Mouse (Mus musculus) limb, embryonic 13.5 days (tissue): ENCODE results near the gene Serhl. TPM values are rescaled to one million over a fixed set of nuclear protein-coding genes. Genes with fewer than 3 reads are reported as not detected.

Experiments used
- ATAC-seq: fragments of 200-750 bp; cut with Nextera tagmentation; 2 replicates; pipeline ENCODE4 v1.8.0; 2017; ENCODE audit warnings: low read depth, moderate number of reproducible peaks, moderate TSS enrichment; ENCODE audit not compliant: low FRiP score
- H3K27ac ChIP-seq: fragments of 300-500 bp; sonication (generic); 2 replicates; pipeline ENCODE4 v1.5.1; 2015; ENCODE audit warnings: inconsistent platforms, mild to moderate bottlenecking, moderate library complexity
- H3K27me3 ChIP-seq: fragments of 300-500 bp; sonication (generic); 2 replicates; pipeline ENCODE4 v1.6.1; 2015; ENCODE audit warnings: mild to moderate bottlenecking, inconsistent platforms
- H3K36me3 ChIP-seq: fragments of 300-500 bp; sonication (generic); 2 replicates; pipeline ENCODE4 v1.6.1; 2015; ENCODE audit warnings: inconsistent platforms, mild to moderate bottlenecking, moderate library complexity
- H3K4me1 ChIP-seq: fragments of 300-500 bp; sonication (generic); 2 replicates; pipeline ENCODE4 v1.6.1; 2015; ENCODE audit warnings: inconsistent platforms
- H3K4me2 ChIP-seq: fragments of 300-500 bp; sonication (generic); replicated peaks from 2 replicates; pipeline ENCODE4 v1.6.1; 2015; ENCODE audit warnings: inconsistent platforms, mild to moderate bottlenecking, moderate library complexity
- H3K4me3 ChIP-seq: fragments of 300-500 bp; sonication (generic); 2 replicates; pipeline ENCODE4 v1.5.1; 2015; ENCODE audit warnings: moderate library complexity, mild to moderate bottlenecking, inconsistent platforms
- H3K9ac ChIP-seq: fragments of 300-500 bp; sonication (generic); 2 replicates; pipeline ENCODE4 v1.6.1; 2015; ENCODE audit warnings: mild to moderate bottlenecking, inconsistent platforms
- H3K9me3 ChIP-seq: fragments of 300-500 bp; sonication (generic); 2 replicates; pipeline ENCODE4 v1.6.1; 2016; ENCODE audit warnings: inconsistent platforms
- WGBS: fragments of 180-500 bp; shearing (Covaris S2); methylation state at CpG from one replicate; pipeline ENCODE4 v1.1.7; 2015; 5-methylcytosine and 5-hydroxymethylcytosine counted together
- polyA plus RNA-seq: library from polyadenylated mRNA; unstranded; fragments of >200 nt; fragmentation: Nextera tagmentation; extraction: Ambion mirVana; gene quantifications from 2 replicates; pipeline ENCODE4 v1.2.1, GENCODE M21; 2015

The Serhl gene
- polyA plus RNA-seq, 1 experiment from 2014 or later = 58.9 TPM

DNA sequence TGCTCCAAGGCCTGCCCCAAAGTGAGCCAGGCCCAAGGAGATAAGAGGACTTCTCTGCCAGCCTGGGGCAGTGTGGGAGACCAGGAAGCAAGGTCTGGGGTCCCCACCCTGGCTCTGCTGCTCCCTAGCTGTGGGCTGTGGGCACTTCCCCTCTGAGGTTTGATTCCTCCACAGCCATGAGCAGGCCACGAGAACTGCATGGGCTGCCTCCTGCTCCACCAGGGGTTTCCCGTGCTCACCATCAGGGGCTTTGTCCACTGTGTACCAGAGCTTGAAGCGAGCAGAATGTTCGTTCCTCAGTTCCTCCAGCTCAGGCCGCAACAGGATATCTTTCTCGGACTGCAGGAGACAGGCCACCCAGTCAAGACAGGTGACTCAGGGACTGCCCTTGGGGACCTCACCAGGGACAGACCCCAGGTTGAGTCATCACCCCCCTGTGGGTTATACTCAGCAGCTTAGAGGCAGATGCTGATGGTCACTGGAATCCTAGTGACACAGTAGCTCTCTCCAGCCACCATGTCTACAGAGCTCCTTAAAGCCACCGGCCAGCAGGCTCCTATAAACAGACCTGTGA lies 69.4 kb downstream of the Serhl start:
- H3K27ac ChIP-seq = no peak overlapping the region
- no peak for ATAC-seq
- H3K4me2 ChIP-seq = no peak overlapping the region
- no peaks in the 10 kb centered on the region for H3K9me3 ChIP-seq
- no peak overlapping the region for H3K9ac ChIP-seq
- 86% methylated on average over 7 of the region's 7 CpGs for WGBS
- H3K36me3 ChIP-seq = peaks cover 71% of the 10 kb centered on the region
- no peaks in the 10 kb centered on the region for H3K4me1 ChIP-seq
- H3K27me3 ChIP-seq = no peaks in the 10 kb centered on the region
- H3K4me3 ChIP-seq = no peak overlapping the region

DNA sequence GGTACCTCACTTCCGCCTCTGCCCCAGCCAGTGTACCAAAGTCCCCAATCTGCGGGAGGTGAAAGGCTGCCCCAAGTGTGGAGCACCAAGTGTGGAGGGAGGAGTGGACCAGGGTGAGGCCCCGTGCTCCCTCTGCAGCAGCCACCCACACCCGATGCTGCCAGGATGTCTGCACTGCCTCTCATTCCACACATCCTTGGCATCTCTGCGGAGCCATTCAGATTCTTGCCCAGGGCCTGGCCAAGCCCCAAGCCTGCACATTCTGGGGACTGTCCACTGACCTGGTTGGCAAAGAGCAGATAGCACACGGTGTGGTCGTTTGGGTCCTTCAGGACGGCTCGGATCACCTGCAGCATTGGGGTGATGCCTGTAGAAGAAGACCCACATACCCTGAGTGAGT lies 70.5 kb downstream of the Serhl start:
- no peak overlapping the region for H3K4me3 ChIP-seq
- WGBS = 97% methylated on average over 9 of the region's 9 CpGs
- H3K36me3 ChIP-seq = peaks cover 66% of the 10 kb centered on the region
- H3K27ac ChIP-seq = no peak overlapping the region
- no peaks in the 10 kb centered on the region for H3K9me3 ChIP-seq
- no peak overlapping the region for H3K9ac ChIP-seq
- H3K4me1 ChIP-seq = no peaks in the 10 kb centered on the region
- H3K27me3 ChIP-seq = no peaks in the 10 kb centered on the region
- no peak overlapping the region for H3K4me2 ChIP-seq
- ATAC-seq = no peak

DNA sequence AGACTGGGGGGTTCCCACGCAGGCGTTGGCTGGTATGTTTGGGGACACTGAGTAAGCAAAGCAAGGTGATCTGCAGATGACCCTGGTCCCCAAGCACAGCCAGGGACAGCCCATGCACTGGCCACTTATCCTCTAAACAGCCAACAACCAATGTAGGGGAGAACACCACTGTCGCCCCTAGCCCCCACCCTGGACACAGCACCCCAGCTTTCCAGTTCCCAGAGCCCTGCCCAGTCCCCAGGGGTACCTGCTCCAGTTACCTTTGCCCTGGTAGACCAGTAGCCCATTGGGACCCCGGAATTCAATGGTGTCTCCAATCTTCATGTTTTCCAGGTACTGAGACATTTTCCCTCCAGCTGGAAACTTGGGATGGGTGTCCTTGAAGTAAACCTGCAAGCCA lies 71.3 kb downstream of the Serhl start:
- no peak overlapping the region for H3K9ac ChIP-seq
- peaks cover 70% of the 10 kb centered on the region for H3K36me3 ChIP-seq
- no peak overlapping the region for H3K4me2 ChIP-seq
- no peak for ATAC-seq
- H3K27me3 ChIP-seq = no peaks in the 10 kb centered on the region
- H3K9me3 ChIP-seq = no peaks in the 10 kb centered on the region
- 88% methylated on average over 4 of the region's 4 CpGs for WGBS
- H3K27ac ChIP-seq = no peak overlapping the region
- H3K4me3 ChIP-seq = no peak overlapping the region
- H3K4me1 ChIP-seq = no peaks in the 10 kb centered on the region

GRCm38 (mm10) chr15:83161062-83161748 lies 71.9 kb downstream of the Serhl start:
- Histone ChIP-seq H3K36me3 (peaks cover 72% of the 10 kb centered on the region), H3K9me3 (no peaks in the 10 kb centered on the region), H3K4me3 (no peak overlapping the region), H3K27ac (no peak overlapping the region), H3K27me3 (no peaks in the 10 kb centered on the region), H3K4me2 (no peak overlapping the region), H3K9ac (no peak overlapping the region), H3K4me1 (no peaks in the 10 kb centered on the region)
- no peak for ATAC-seq
- WGBS = 69% methylated on average over 10 of the region's 10 CpGs

- Histone ChIP-seq H3K27ac (no peak overlapping the region), H3K4me2 (no peak overlapping the region), H3K27me3 (no peaks in the 10 kb centered on the region), H3K4me1 (peaks cover 4% of the 10 kb centered on the region; the same call in 1 of the 2 replicates), H3K36me3 (peaks cover 72% of the 10 kb centered on the region), H3K4me3 (no peak overlapping the region), H3K9me3 (no peaks in the 10 kb centered on the region), H3K9ac (no peak overlapping the region)
- no peak for ATAC-seq
- 94% methylated on average over 4 of the region's 4 CpGs for WGBS
Observed at GRCm38 (mm10) chr15:83162001-83162400, 72.7 kb downstream of the Serhl start.

DNA sequence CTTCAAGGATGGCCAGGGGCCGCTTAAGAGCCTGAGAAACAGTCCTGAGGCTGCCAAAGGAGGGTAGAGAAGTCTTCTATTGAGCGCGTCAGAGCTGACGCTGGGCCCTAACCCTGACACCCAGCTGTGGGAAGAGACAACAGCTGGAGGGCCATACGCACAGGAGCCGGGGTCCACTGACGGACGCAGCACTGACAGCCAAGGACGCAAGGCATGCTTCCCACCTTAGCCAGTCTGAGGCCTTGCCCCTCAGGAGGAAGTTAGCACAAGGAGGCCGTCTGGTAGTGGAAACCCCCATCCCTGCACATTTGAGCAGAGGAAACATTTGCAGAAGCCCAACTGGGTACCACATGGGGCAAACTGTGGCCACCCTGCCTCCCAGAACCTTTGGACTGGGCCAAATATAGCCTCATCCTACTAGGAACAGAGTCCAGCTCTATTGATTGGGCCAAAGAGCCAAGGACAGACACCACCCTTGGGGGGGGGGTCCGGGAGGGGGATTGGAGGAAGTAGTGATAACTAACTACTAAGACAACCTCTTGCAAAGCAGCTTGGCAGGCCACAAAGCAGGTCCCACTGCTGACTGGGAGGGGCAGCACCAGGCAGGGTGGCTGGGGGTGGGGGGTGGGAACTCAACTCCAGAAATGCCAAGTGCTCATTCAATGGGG lies 73.6 kb downstream of the Serhl start:
- Histone ChIP-seq H3K9ac (no peak overlapping the region), H3K27ac (no peak overlapping the region), H3K4me1 (peaks cover 4% of the 10 kb centered on the region; the same call in 1 of the 2 replicates), H3K27me3 (no peaks in the 10 kb centered on the region), H3K36me3 (peaks cover 63% of the 10 kb centered on the region), H3K4me3 (no peak overlapping the region), H3K9me3 (no peaks in the 10 kb centered on the region), H3K4me2 (no peak overlapping the region)
- 87% methylated on average over 11 of the region's 11 CpGs for WGBS
- ATAC-seq = no peak

DNA sequence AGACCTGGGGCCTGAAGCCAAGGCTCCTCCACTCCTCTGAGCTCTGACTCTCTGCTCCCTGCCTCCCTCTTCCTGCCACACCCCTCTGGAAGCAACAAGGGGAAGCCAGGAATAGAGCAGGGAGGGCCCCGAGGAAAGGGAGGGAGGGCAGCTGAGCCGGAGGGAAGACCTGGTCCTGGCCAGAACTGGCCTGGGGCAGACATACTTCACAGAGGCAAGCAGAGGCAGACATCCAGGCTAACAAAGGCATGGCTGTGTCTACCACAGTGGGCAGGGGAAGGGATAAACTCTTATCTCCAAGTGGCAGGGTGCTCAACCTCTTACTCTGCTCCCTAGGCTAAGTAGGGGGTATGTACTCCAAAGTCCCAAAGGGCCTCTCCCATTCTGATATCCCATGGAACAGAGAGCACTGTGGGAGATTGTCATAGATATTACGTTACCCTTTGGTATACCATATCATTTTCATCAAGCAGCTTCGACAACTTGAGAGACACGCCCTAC lies 75.7 kb downstream of the Serhl start:
- ATAC-seq = no peak
- no peak overlapping the region for H3K4me3 ChIP-seq
- H3K27ac ChIP-seq = no peak overlapping the region
- H3K27me3 ChIP-seq = no peaks in the 10 kb centered on the region
- no peaks in the 10 kb centered on the region for H3K9me3 ChIP-seq
- H3K4me2 ChIP-seq = no peak overlapping the region
- 65% methylated on average over 5 of the region's 5 CpGs for WGBS
- no peak overlapping the region for H3K9ac ChIP-seq
- H3K4me1 ChIP-seq = peaks cover 9% of the 10 kb centered on the region
- H3K36me3 ChIP-seq = peaks cover 43% of the 10 kb centered on the region

GRCm38 (mm10) chr15:83165526-83166315 lies 76.4 kb downstream of the Serhl start:
- Histone ChIP-seq H3K9ac (no peak overlapping the region), H3K4me3 (no peak overlapping the region), H3K27ac (no peak overlapping the region), H3K9me3 (no peaks in the 10 kb centered on the region), H3K4me2 (no peak overlapping the region), H3K4me1 (peaks cover 16% of the 10 kb centered on the region), H3K27me3 (no peaks in the 10 kb centered on the region), H3K36me3 (peaks cover 36% of the 10 kb centered on the region)
- 90% methylated on average over 13 of the region's 13 CpGs for WGBS
- no peak for ATAC-seq

Other genes starting within 250 kb of the Serhl start
- gene Tcf20, start 101.6 kb upstream of the Serhl start, polyA plus RNA-seq = 13.9 and 14.3 TPM in 2 replicates
- 3.4 TPM in 2 replicates for gene Nfam1, start 56.2 kb upstream of the Serhl start, polyA plus RNA-seq
- gene Rrp7a, start 33.3 kb downstream of the Serhl start, polyA plus RNA-seq = 59.4 and 63.9 TPM in 2 replicates
- 158 and 165 TPM in 2 replicates for gene Poldip3, start 59.9 kb downstream of the Serhl start, polyA plus RNA-seq
- gene Cyb5r3, start 83.1 kb downstream of the Serhl start, polyA plus RNA-seq = 108 and 110 TPM in 2 replicates
- 1.0 TPM in 2 replicates for gene A4galt, start 162.3 kb downstream of the Serhl start, polyA plus RNA-seq